Mouse (Mus musculus) hindbrain, embryonic 12.5 days (tissue): ENCODE results near the gene Ctss. TPM values are rescaled to one million over a fixed set of nuclear protein-coding genes. Genes with fewer than 3 reads are reported as not detected.

Experiments used
- ATAC-seq: fragments of 200-750 bp; cut with Nextera tagmentation; 2 replicates; pipeline ENCODE4 v1.8.0; 2017; ENCODE audit warnings: moderate TSS enrichment; ENCODE audit not compliant: low FRiP score
- H3K27ac ChIP-seq: fragments of 300-500 bp; sonication (generic); 2 replicates; pipeline ENCODE4 v1.5.1; 2016; ENCODE audit warnings: mild to moderate bottlenecking
- H3K27me3 ChIP-seq: fragments of 300-500 bp; sonication (generic); 2 replicates; pipeline ENCODE4 v1.6.1; 2016; ENCODE audit warnings: mild to moderate bottlenecking
- H3K36me3 ChIP-seq: fragments of 300-500 bp; sonication (generic); 2 replicates; pipeline ENCODE4 v1.6.1; 2016; ENCODE audit warnings: mild to moderate bottlenecking
- H3K4me1 ChIP-seq: fragments of 300-500 bp; sonication (generic); 2 replicates; pipeline ENCODE4 v1.6.1; 2016
- H3K4me2 ChIP-seq: fragments of 300-500 bp; sonication (generic); replicated peaks from 2 replicates; pipeline ENCODE4 v1.6.1; 2016; ENCODE audit warnings: mild to moderate bottlenecking
- H3K4me3 ChIP-seq: fragments of 300-500 bp; sonication (generic); 2 replicates; pipeline ENCODE4 v1.5.1; 2016; ENCODE audit warnings: mild to moderate bottlenecking
- H3K9ac ChIP-seq: fragments of 300-500 bp; sonication (generic); 2 replicates; pipeline ENCODE4 v1.6.1; 2016; ENCODE audit warnings: mild to moderate bottlenecking, moderate library complexity
- H3K9me3 ChIP-seq: fragments of 300-500 bp; sonication (generic); replicated peaks from 2 replicates; pipeline ENCODE4 v1.6.1; 2016; ENCODE audit warnings: mild to moderate bottlenecking
- WGBS: fragments of 180-500 bp; shearing (Covaris S2); methylation state at CpG from one replicate; pipeline ENCODE4 v1.1.7; 2016; 5-methylcytosine and 5-hydroxymethylcytosine counted together
- polyA plus RNA-seq: library from polyadenylated mRNA; unstranded; fragments of >200 nt; fragmentation: Nextera tagmentation; extraction: Ambion mirVana; gene quantifications from 2 replicates; pipeline ENCODE4 v1.2.1, GENCODE M21; 2016

Ctss gene
- 9.3 and 12.0 TPM in 2 replicates for polyA plus RNA-seq

GRCm38 (mm10) chr3:95526622-95527211, at the start of gene Ctss:
Gene Ctss (plus strand): TSS chr3:95526786.
- Histone ChIP-seq H3K27me3 (no peaks in the 10 kb centered on the region), H3K4me2 (no peak within 1 kb of the TSS), H3K9ac (no peak within 1 kb of the TSS), H3K36me3 (no peaks in the 10 kb centered on the region), H3K4me1 (no peaks in the 10 kb centered on the region), H3K4me3 (no peak within 1 kb of the TSS), H3K27ac (no peak within 1 kb of the TSS), H3K9me3 (no peaks in the 10 kb centered on the region)
- ATAC-seq: no peak
- WGBS: 92% methylated on average over 8 of the region's 8 CpGs

- WGBS: 100% methylated on average over 1 of the region's 1 CpGs
- H3K36me3 ChIP-seq: peaks cover 60% of the 10 kb centered on the region
- ATAC-seq: no peak
Observed at GRCm38 (mm10) chr3:95478966-95479365, 47.6 kb upstream of the Ctss start.

DNA sequence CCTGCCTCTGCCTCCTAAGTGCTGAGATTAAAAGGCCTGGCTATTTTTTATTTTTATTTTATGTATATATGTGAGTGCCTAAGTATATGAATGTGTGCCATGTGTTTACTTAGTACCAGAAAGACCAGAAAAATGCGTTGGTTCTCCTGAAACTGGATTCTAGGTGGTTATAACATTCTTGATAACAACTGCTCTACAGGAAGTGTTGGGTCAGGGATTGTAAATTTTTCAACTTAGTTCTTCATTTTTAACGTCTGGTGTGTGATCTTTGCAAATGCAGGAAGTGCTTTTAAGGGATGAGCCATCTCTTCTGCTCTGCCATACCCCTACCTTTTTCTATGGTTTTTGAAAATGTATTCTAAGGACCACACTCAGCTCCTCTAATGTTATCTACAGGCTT, 40.2 kb upstream of the Ctss start:
- no peaks in the 10 kb centered on the region for H3K9me3 ChIP-seq
- WGBS: 96% methylated on average over 2 of the region's 2 CpGs
- H3K27me3 ChIP-seq: no peaks in the 10 kb centered on the region
- no peak overlapping the region for H3K4me3 ChIP-seq
- H3K9ac ChIP-seq: no peak overlapping the region
- H3K27ac ChIP-seq: no peak overlapping the region
- no peak for ATAC-seq
- H3K4me1 ChIP-seq: no peaks in the 10 kb centered on the region
- H3K4me2 ChIP-seq: no peak overlapping the region
- H3K36me3 ChIP-seq: peaks cover 75% of the 10 kb centered on the region

More at GRCm38 (mm10) chr3:95478966-95479365, 47.6 kb upstream of the Ctss start:
- no peaks in the 10 kb centered on the region for H3K4me1 ChIP-seq
- no peak overlapping the region for H3K9ac ChIP-seq
- H3K27me3 ChIP-seq: no peaks in the 10 kb centered on the region
- H3K4me2 ChIP-seq: no peak overlapping the region
- no peak overlapping the region for H3K27ac ChIP-seq
- no peaks in the 10 kb centered on the region for H3K9me3 ChIP-seq
- H3K4me3 ChIP-seq: no peak overlapping the region

GRCm38 (mm10) chr3:95488679-95489078, 37.9 kb upstream of the Ctss start:
- peaks cover 77% of the 10 kb centered on the region for H3K36me3 ChIP-seq
- 95% methylated on average over 3 of the region's 3 CpGs for WGBS
- H3K9me3 ChIP-seq: no peaks in the 10 kb centered on the region
- no peaks in the 10 kb centered on the region for H3K4me1 ChIP-seq
- no peak overlapping the region for H3K9ac ChIP-seq
- no peak overlapping the region for H3K4me2 ChIP-seq
- no peaks in the 10 kb centered on the region for H3K27me3 ChIP-seq
- no peak overlapping the region for H3K4me3 ChIP-seq
- H3K27ac ChIP-seq: no peak overlapping the region
- ATAC-seq: no peak

- no peaks in the 10 kb centered on the region for H3K27me3 ChIP-seq
- no peak overlapping the region for H3K4me2 ChIP-seq
- no peak overlapping the region for H3K27ac ChIP-seq
- ATAC-seq: no peak
- no peaks in the 10 kb centered on the region for H3K4me1 ChIP-seq
- H3K9me3 ChIP-seq: no peaks in the 10 kb centered on the region
- H3K36me3 ChIP-seq: peaks cover 81% of the 10 kb centered on the region
- no peak overlapping the region for H3K9ac ChIP-seq
- 95% methylated on average over 2 of the region's 2 CpGs for WGBS
- H3K4me3 ChIP-seq: no peak overlapping the region
Observed at GRCm38 (mm10) chr3:95490238-95490637, 36.3 kb upstream of the Ctss start.

DNA sequence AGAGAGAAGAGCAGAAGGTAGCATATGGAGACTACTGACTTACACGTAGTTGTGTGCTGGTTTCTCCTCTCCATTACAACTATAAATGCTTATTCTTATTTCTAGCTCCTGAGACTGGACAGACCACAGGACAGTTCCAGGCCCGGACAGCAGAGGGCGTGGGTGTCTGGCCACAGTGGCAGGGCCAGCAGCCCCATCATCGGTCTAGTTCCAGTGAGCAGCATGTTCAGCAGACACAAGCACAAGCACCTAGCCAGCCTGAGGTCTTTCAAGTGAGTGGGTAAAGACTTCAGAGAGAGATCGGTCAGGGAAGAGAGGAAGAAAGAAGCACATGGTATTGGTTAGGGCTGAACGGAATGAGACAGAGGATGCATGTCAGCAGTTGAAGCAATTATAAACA, 32.2 kb upstream of the Ctss start:
- Histone ChIP-seq H3K27ac (no peak overlapping the region), H3K4me1 (no peaks in the 10 kb centered on the region), H3K27me3 (no peaks in the 10 kb centered on the region), H3K9me3 (no peaks in the 10 kb centered on the region), H3K36me3 (peaks cover 60% of the 10 kb centered on the region), H3K4me3 (no peak overlapping the region), H3K4me2 (no peak overlapping the region), H3K9ac (no peak overlapping the region)
- 64% methylated on average over 6 of the region's 6 CpGs for WGBS
- no peak for ATAC-seq

GRCm38 (mm10) chr3:95498229-95498628, 28.4 kb upstream of the Ctss start:
- no peaks in the 10 kb centered on the region for H3K9me3 ChIP-seq
- 90% methylated on average over 2 of the region's 2 CpGs for WGBS
- no peak overlapping the region for H3K27ac ChIP-seq
- no peak overlapping the region for H3K4me2 ChIP-seq
- H3K27me3 ChIP-seq: no peaks in the 10 kb centered on the region
- H3K4me3 ChIP-seq: no peak overlapping the region
- peaks cover 4% of the 10 kb centered on the region; the same call in 1 of the 2 replicates for H3K4me1 ChIP-seq
- H3K36me3 ChIP-seq: peaks cover 30% of the 10 kb centered on the region
- ATAC-seq: no peak
- H3K9ac ChIP-seq: no peak overlapping the region

DNA sequence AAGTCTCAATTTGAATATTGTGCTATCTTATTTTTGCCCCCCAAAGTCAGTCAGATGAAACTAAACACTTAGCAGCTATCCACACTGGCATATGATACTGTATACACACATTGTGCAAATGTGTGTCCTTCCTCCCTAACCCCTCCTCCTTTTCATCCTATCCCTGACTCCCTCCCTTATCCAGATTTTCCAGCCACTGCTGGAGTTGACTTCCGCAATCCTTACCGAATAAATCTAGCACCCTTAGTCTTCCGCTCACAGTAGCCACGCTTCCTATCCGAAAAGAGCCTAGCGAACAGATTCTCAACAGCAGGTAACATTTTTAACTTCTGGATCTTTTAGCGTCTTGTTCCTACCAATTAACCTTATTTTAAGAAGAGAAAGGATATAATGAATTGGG, 27.6 kb upstream of the Ctss start, which contains the start of gene Ctsk:
Gene Ctsk, plus strand, starts transcription at position 233 of the 400 bp plus-strand sequence.
- peaks cover 4% of the 10 kb centered on the region; the same call in 1 of the 2 replicates for H3K4me1 ChIP-seq
- 82% methylated on average over 7 of the region's 7 CpGs for WGBS
- H3K27me3 ChIP-seq: no peaks in the 10 kb centered on the region
- peak within 1 kb of the TSS; percentile 24; the same call in 1 of the 2 replicates for H3K4me2 ChIP-seq
- no peak for ATAC-seq
- peaks cover 23% of the 10 kb centered on the region for H3K36me3 ChIP-seq
- H3K4me3 ChIP-seq: no peak within 1 kb of the TSS; the same call in 1 of the 2 replicates
- no peaks in the 10 kb centered on the region for H3K9me3 ChIP-seq
- no peak within 1 kb of the TSS for H3K27ac ChIP-seq
- no peak within 1 kb of the TSS for H3K9ac ChIP-seq

GRCm38 (mm10) chr3:95499496-95500140, 27.0 kb upstream of the Ctss start:
- peaks cover 4% of the 10 kb centered on the region; the same call in 1 of the 2 replicates for H3K4me1 ChIP-seq
- no peak overlapping the region; the same call in 1 of the 2 replicates for H3K4me3 ChIP-seq
- 63% methylated on average over 10 of the region's 10 CpGs for WGBS
- no peaks in the 10 kb centered on the region for H3K27me3 ChIP-seq
- H3K9ac ChIP-seq: no peak overlapping the region
- no peak for ATAC-seq
- peaks cover 18% of the 10 kb centered on the region for H3K36me3 ChIP-seq
- H3K27ac ChIP-seq: no peak overlapping the region
- H3K9me3 ChIP-seq: no peaks in the 10 kb centered on the region
- peak overlapping the region; percentile 24; the same call in 1 of the 2 replicates for H3K4me2 ChIP-seq

DNA sequence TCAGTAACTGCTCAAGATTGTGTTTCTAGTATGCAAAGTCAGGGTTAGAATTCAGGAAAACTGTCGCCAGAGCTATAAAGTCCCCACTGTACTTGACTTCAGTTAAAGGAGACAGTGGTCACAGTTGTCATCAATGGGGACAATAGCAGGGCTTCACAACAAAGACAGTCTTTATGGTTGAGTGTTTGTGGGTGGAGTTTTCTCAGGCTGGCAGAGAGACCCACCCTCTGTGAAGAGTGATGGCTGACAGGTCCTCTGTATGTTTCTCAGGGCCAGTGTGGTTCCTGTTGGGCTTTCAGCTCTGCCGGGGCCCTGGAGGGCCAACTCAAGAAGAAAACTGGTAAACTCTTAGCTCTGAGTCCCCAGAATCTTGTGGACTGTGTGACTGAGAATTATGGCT, 24.3 kb upstream of the Ctss start:
- Histone ChIP-seq H3K4me3 (no peak overlapping the region), H3K9ac (no peak overlapping the region), H3K4me1 (peaks cover 4% of the 10 kb centered on the region; the same call in 1 of the 2 replicates), H3K9me3 (no peaks in the 10 kb centered on the region), H3K4me2 (no peak overlapping the region), H3K27ac (no peak overlapping the region), H3K27me3 (no peaks in the 10 kb centered on the region), H3K36me3 (peaks cover 7% of the 10 kb centered on the region; the same call in 1 of the 2 replicates)
- 33% methylated on average over 2 of the region's 2 CpGs for WGBS
- ATAC-seq: peak; percentile 50; the same call in 1 of the 2 replicates

DNA sequence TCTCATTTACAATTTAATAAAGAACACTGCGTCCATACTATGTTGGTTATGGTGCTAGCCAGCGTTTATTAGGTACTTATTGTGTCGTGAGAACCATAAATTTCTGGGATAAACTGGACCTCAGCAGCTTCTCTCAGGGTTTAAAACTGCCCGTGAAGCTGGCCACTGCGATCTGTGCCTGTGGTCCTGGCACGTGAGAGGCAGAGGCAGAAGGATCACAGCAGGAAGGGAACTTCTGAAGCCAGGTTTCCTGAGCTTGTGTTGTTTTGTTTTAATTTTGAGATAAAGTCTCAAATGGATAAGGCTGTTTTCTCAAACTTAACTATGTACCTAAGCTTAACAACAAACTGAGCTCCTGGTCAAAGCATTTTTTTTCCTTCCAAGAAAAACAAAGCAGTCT, 17.2 kb upstream of the Ctss start:
- 71% methylated on average over 6 of the region's 6 CpGs for WGBS
- Histone ChIP-seq H3K36me3 (peaks cover 7% of the 10 kb centered on the region; the same call in 1 of the 2 replicates), H3K9ac (no peak overlapping the region), H3K27me3 (no peaks in the 10 kb centered on the region), H3K4me1 (no peaks in the 10 kb centered on the region), H3K4me2 (no peak overlapping the region), H3K27ac (no peak overlapping the region), H3K4me3 (no peak overlapping the region), H3K9me3 (no peaks in the 10 kb centered on the region)
- ATAC-seq: no peak

DNA sequence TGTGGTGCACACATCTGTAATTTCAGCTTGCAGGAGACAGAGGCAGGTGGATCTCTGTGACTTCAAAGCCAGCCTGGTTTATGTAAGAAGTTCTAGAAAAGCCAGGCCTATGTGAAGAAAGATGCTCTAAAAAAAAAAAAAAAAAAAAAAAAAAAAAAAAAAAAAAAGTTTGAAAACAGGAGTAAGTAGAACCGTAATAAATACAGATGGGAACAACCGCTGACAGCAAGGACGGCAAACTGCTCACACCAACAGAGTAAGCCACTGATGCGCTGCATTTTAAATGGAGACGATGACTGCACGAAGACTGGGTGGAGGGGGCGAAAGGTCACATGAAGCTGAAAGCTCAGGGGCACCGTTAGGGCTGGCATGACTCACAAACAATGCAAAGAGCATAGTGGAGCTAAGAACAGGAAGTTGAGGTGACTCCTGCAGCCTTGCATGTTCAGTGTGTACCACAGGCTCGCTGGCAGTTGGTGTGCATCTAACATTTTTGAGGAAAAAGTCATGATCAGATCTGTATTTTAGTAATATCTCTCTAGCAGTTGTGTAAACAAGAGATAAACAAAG, 14.9 kb upstream of the Ctss start:
- H3K27me3 ChIP-seq: no peaks in the 10 kb centered on the region
- H3K27ac ChIP-seq: no peak overlapping the region
- H3K9me3 ChIP-seq: no peaks in the 10 kb centered on the region
- H3K4me3 ChIP-seq: no peak overlapping the region
- 62% methylated on average over 9 of the region's 9 CpGs for WGBS
- no peaks in the 10 kb centered on the region for H3K4me1 ChIP-seq
- no peak overlapping the region for H3K4me2 ChIP-seq
- ATAC-seq: no peak
- H3K9ac ChIP-seq: no peak overlapping the region
- peaks cover 3% of the 10 kb centered on the region; the same call in 1 of the 2 replicates for H3K36me3 ChIP-seq
